Mouse (Mus musculus) 416B (cell line): ENCODE measurements around the gene Gpd1.

ENCODE experiments used
- DNase-seq: peaks from one replicate; pipeline ENCODE4 v3.0.0; 2011; ENCODE audit warnings: low read depth

Gene Gpd1

GRCm38 (mm10) chr15:99701999-99702900 is 15.1 kb upstream of the Gpd1 start, which contains the start of gene Smarcd1:
Gene Smarcd1, plus strand, starts transcription at chr15:99702129.
- DNase-seq: peak; percentile 94

- DNase-seq: no peak
These were observed 14.2 kb upstream of the Gpd1 start for GRCm38 (mm10) chr15:99703104-99703503.

DNA sequence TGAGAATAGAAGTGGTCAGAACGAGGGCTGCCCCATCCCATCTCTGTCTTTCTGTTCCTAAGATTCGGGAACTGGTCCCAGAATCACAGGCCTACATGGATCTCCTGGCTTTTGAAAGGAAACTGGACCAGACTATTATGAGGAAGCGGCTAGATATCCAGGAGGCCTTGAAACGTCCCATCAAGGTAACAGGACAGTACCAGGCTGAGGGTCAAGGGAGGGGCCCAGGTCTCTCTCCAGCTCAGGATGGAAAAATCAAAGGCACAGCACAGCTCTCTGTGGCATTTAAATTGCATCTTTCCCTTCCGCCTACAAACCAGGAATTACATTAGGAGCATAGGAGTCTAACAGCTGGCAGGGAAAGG is 13.7 kb upstream of the Gpd1 start:
- no peak for DNase-seq

- DNase-seq: no peak
These were observed 13.2 kb upstream of the Gpd1 start for GRCm38 (mm10) chr15:99704041-99704681.

DNA sequence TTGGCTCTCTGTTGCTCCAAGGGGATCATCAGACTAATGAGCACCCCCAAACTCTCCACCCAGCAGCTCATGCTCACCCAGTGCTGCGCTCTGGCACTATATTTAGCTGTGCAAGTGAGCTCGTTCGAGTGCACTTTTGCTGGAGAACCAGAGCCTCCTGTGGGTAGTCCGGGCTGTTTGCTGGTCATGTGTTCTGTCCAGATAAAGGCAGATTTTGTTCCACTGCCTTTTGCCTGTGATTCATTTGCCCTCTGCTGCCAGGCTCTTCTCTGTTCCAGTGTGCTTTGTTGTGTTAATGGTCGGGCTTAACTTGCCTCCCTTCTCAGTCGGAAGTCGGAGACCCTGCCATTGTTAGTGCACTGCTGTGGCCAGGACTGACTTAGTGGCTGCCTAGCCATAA is 12.4 kb upstream of the Gpd1 start:
- no peak for DNase-seq

DNA sequence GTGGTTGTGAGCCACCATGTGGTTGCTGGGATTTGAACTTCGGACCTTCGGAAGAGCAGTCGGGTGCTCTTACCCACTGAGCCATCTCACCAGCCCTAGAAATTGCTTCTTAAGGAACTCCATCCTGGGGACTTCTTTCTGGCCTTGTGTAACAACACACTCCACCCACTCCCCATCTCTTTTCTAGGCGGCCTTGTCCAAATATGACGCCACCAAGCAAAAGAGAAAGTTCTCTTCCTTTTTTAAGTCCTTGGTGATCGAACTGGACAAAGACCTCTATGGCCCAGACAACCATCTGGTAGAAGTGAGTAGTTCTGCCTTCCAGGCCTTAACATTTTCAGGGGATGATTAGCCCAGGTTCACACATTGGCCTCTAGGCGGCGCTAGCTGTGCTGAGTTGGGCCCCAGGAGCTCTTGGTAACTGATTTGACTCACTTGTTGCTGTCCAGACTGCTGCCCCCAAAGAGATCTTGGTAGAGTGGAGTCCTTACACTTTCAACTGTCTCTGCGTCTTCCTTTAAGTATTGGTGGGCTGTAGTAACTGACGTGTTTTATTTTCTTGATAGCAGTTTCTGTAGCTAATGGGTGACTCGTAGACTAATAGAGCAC is 11.8 kb upstream of the Gpd1 start, which contains the start of gene Gm17349:
TSS of gene Gm17349 (minus strand) at position 51 of the 609 bp plus-strand sequence.
- DNase-seq: peak; percentile 81

- no peak for DNase-seq
These were observed 9.1 kb upstream of the Gpd1 start for GRCm38 (mm10) chr15:99708176-99708575.

GRCm38 (mm10) chr15:99710221-99711190 is 6.8 kb upstream of the Gpd1 start:
- DNase-seq: no peak

DNA sequence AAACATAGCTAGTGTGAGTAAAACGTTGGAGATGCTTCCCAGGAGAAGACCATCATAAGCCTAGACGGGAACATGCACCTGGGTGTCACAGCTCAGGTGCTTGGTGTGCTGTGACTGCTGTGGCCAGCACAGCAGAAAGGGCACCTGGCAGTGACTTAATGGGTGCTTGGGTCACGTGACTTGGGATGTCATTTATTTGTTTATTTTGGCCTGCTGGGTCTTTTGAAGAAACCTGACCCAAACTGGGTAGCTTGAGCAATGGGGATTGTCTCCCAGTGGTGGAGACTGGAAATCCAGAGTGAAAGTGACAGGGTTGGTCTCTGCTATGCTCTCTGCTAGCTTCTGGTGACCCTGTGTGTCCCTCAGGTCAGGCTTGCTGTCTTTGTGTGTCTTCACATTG is 5.8 kb upstream of the Gpd1 start:
- no peak for DNase-seq

- no peak for DNase-seq
These were observed 4.4 kb upstream of the Gpd1 start for GRCm38 (mm10) chr15:99712666-99713559.

DNA sequence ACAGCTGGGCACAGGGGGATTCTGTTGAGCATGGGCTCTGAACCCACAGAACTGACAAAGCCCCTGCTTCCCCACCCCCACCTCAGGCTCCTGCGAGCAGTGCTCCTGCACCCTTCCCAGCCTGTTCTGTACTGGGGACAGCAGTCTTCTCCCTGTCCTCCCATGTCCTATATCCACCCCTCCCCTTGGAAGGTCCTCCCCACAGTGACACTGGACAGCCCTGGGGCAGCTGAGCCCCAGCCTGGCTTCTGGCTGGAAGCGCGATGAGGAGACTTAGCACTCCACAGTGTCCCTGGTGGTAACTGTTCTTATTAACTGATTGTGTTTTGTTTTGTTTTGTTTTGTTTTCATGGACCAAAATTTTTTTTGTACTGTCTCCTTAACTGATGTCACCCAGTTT is 3.7 kb upstream of the Gpd1 start:
- no peak for DNase-seq

DNA sequence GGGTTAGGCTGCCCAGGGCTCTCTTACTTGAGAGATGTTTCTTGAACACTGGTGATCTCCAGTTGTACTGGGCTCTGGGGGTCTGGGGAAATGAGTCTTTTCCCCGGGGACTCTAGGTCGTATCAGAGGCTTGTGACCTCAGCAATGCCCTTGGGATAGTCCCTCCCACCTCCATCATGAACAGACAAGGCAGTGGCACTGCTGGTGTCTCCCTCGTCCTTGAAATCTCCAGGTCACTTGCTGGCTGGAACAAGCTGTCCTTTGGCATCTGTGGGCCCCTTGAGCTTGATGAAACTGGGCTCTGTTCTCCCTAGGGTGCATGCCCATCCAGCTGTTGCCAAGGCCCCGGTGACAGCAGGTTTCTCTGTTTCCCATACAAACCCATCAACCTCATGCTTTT is 3.1 kb upstream of the Gpd1 start:
- DNase-seq: no peak

DNA sequence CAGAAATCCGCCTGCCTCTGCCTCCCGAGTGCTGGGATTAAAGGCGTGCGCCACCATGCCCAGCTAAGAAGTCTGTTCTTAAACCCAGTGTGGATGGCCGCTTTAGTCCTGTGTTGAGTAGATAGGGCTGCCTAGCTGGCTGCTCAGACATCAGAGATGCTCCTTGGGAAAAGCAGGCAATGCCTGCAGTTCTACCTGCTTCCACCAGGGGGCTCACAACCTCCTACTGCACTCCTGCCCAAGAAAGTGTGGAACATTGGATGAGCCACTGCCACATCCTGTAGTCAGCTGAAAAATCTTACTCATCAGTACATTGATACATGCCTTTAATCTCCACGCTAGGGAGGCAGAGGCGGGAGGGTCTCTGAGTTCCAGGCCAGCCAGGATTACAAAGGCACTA is 2.5 kb upstream of the Gpd1 start:
- peak; percentile 81 for DNase-seq

DNA sequence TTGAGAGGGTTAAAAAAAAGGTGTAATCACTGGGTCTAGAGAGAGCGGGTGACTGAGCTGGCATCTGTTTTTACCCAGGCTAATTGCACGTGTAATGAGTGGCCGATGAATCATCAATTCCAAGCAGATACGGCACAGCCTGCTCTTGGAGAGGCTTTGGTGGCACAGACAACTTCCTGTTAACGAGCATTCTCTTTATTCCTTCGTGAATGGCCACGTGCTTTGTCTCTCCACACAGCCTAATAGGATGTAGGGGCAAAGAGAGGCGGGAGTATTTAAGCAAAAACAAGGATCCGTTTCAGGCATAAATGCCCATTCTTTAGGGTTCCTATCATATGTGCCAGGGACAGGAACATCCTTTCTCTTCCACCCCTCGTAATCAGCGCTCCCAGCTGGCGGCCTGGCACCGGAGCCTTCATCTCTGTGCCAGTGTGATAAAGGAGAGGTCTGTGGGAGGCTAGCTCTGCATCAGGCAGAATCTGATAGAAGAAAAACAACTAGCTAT is 1.9 kb upstream of the Gpd1 start:
- DNase-seq: peak; percentile 73

DNA sequence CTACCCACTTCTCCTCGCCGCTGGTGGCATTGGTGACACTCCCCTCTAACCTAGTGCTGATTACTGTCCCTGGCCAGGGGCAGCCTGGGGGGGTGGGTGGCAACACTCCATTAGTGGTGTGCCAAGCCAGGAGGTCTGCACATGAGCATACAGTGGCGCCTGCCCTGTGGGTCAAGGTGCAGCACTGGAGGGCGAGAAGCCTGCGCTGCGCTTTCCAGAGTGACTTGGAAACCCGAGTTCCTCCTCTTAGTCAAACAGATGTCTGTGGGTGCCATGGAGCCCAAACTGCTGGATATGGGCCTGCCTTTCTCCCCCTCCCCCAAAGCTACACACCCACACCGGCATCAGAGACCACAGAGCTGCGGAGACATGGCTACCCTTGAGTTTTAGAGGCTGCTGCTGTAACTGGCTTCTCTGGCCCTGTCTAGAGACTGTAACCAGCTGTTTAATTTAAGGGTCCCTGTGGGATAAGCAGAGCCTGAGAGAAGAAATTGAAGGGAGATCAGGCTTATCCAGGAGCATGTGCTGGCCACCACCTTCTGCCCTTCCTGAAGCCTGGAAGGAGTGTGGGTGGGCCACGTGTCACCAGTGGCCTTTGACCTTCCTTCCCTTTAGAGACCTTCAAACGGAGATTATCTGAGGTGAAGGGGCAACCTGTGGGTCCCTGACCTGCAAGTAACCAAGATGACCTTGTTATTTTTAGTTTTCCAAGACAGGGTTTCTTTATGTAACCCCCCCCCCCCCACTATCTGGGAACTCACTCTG is 1.2 kb upstream of the Gpd1 start:
- DNase-seq: no peak

DNA sequence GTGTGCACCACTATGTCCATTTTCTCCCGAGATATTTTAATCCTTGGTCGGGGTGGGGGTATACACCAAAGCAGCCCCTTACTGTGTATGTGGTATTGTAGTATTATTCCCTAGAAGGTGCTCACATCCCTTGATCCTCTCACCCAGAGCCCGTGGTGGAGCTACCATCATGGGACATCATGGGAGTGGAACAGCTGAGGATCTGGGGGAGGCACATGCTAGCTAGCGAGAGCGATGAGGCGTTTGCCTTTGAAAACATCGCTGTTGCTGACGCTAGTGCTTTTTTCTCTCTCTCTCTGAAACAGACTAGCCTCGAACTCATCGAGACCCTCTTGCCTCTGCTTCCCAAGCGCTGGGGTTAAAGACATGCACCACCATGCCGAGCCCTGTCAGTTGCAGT is 501 bp upstream of the Gpd1 start:
- no peak for DNase-seq

DNA sequence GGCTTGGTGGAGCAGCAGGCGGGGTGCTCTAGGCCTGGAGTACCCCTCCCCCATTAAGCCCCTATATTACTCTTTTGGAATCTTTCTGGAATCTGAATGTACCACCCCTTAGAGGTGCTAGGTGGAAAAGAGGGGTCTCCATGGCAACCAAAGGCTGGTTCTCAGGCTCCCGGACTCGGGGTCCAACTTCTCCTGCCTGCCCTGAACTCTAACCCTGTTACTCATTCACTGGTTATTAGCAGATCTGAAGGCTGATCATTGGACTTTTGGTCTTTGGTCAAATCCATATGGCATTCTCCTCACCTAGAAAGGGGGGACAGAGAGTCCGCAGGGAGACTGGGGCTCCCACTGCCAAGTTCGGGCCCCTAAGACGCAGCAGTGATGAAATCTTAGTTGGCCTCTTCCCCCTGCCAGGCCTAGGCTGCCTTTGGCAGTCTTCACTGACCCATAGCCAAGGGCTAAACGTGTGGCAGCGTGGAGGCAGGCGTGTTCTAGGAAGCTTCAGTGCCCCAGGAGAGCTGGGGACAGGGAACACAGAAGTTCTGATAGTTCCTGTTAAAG is 1.2 kb downstream of the Gpd1 start:
- DNase-seq: no peak

- no peak for DNase-seq
These were observed 2.5 kb downstream of the Gpd1 start for GRCm38 (mm10) chr15:99719865-99720264.
